Mouse (Mus musculus): ENCODE measurements around the gene Psma4. TPM values are rescaled to one million over a fixed set of nuclear protein-coding genes. Genes with fewer than 3 reads are reported as not detected.

Psma4 gene
- total and polyA plus RNA-seq, 2 experiments from 2014 or later = 188 to 231 TPM

DNA sequence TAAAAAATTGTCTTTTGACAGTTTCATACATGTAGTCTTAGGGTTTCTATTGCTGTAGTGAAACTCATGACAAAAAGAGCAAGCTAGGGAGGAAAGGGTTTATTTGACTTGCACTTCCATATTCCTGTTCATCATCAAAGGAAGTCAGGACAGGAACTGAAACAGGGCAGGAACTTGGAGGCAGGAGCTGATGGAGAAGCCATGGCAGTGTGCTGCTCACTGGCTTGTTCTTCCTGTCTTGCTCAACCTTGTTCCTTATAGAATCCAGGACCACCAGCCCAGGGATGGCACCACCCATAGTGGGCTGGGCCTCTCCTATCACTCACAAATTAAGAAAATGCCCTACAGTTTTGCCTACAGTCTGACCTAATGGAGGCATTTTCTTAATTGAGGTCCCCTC, 13.1 kb downstream of the Psma4 start:
- no peak for ATAC-seq (ENCODE audit: low FRiP score)
- Histone ChIP-seq H3K9ac (replicated peaks; ENCODE audit: low read length, poor library complexity, severe bottlenecking) (no peak overlapping the region), H3K27ac (ENCODE audit: low read depth, low read length) (no peak overlapping the region)

DNA sequence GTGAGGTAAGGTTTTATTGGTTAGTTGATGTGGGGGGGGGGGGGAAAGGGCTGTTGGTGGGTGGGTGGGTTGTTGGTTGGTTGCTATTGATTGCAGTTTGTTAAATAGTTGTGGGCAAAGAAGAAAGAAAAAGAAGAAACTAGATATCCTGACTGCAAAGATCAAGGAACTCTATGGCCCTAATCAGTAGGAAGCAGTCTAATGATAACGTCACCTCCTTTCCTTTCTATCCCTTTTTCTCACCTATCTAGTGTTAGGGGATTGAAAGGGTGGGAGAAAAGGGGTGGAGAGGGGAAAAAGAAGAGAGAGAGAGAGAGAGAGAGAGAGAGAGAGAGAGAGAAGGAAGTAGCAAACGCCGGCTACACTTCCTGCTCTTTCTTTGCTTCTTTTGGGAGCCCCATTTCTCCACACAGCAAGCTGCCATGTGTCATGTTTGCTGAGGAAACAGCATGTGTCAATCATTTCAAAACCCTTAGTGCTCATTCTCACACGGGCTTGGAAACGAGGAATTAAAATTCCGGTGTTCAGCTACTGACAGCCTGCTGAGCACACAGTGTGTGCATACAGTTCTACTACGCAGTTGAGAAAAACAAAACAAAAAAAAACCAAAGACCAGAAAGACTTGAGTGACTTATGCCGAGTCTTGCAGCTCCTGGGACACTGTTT, 19.5 kb downstream of the Psma4 start:
- no peak for ATAC-seq (ENCODE audit: low FRiP score)
- 61% methylated on average over 8 of the region's 8 CpGs for WGBS
- Histone ChIP-seq H3K9ac (replicated peaks; ENCODE audit: low read length, poor library complexity, severe bottlenecking) (no peak overlapping the region), H3K36me3 (ENCODE audit: insufficient read depth, low read length) (no peaks in the 10 kb centered on the region), H3K4me1 (ENCODE audit: insufficient read depth, low read length) (no peaks in the 10 kb centered on the region), H3K4me2 (ENCODE audit: low read depth, low read length, poor library complexity, severe bottlenecking) (no peak overlapping the region), H3K27me3 (ENCODE audit: insufficient read depth, low read length) (0 out of 2 replicates have a peak, but pooled peaks cover 2% of the 10 kb centered on the region), H3K9me3 (ENCODE audit: low read length) (no peaks in the 10 kb centered on the region), H3K4me3 (ENCODE audit: low read depth, low read length) (no peak overlapping the region), H3K27ac (ENCODE audit: low read depth, low read length) (no peak overlapping the region)
- no peak for TF ChIP-seq CTCF (IDR thresholded peaks at IDR 0.05)
- no peak for DNase-seq (ENCODE audit: low spot score)

More for the DNA sequence above, 13.1 kb downstream of the Psma4 start:
- Histone ChIP-seq H3K27me3 (ENCODE audit: insufficient read depth, low read length) (no peaks in the 10 kb centered on the region), H3K4me1 (ENCODE audit: insufficient read depth, low read length) (no peaks in the 10 kb centered on the region), H3K36me3 (ENCODE audit: insufficient read depth, low read length) (peaks cover 15% of the 10 kb centered on the region), H3K4me2 (ENCODE audit: low read depth, low read length, poor library complexity, severe bottlenecking) (no peak overlapping the region), H3K9me3 (ENCODE audit: low read length) (no peaks in the 10 kb centered on the region), H3K4me3 (ENCODE audit: low read depth, low read length) (no peak overlapping the region)
- no peak for TF ChIP-seq CTCF (IDR thresholded peaks at IDR 0.05)
- no peak for DNase-seq (ENCODE audit: low spot score)

DNA sequence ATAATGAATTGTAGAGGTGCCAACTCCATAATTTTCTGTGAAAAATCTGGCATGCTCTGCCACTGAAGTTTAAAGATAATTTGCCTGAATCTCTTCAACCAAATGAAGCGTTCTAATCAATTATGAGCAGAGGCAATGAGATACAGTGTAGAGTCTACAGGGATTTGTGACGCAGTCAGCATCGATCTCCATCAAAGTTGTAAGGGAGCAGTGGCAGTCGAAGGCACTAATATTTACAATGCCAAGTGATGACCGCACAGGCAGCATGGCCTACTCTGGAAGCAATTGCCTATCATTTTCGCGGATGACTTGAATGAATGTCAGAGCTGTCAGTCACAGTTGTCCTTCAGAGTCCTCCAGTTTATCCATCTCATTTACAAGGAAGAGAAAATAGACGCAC, 30.1 kb downstream of the Psma4 start, which contains the start of gene Chrna5:
Gene Chrna5, plus strand, starts transcription at position 207 of the 400 bp plus-strand sequence.
- Histone ChIP-seq H3K9ac (replicated peaks; ENCODE audit: low read length, poor library complexity, severe bottlenecking) (peak within 1 kb of the TSS; percentile 57), H3K4me3 (ENCODE audit: low read depth, low read length) (peak within 1 kb of the TSS; percentile 59), H3K27ac (ENCODE audit: low read depth, low read length) (no peak within 1 kb of the TSS), H3K4me2 (ENCODE audit: low read depth, low read length, poor library complexity, severe bottlenecking) (peak within 1 kb of the TSS; percentile 91), H3K27me3 (ENCODE audit: insufficient read depth, low read length) (peaks cover 9% of the 10 kb centered on the region), H3K4me1 (ENCODE audit: insufficient read depth, low read length) (peaks cover 6% of the 10 kb centered on the region; the same call in 1 of the 2 replicates), H3K9me3 (ENCODE audit: low read length) (no peaks in the 10 kb centered on the region), H3K36me3 (ENCODE audit: insufficient read depth, low read length) (no peaks in the 10 kb centered on the region)
- ATAC-seq (ENCODE audit: low FRiP score) (no peak), DNase-seq (ENCODE audit: low spot score) (peak; percentile 41)
- WGBS = 23% methylated on average over 8 of the region's 8 CpGs
- no peak for TF ChIP-seq CTCF (IDR thresholded peaks at IDR 0.05)

DNA sequence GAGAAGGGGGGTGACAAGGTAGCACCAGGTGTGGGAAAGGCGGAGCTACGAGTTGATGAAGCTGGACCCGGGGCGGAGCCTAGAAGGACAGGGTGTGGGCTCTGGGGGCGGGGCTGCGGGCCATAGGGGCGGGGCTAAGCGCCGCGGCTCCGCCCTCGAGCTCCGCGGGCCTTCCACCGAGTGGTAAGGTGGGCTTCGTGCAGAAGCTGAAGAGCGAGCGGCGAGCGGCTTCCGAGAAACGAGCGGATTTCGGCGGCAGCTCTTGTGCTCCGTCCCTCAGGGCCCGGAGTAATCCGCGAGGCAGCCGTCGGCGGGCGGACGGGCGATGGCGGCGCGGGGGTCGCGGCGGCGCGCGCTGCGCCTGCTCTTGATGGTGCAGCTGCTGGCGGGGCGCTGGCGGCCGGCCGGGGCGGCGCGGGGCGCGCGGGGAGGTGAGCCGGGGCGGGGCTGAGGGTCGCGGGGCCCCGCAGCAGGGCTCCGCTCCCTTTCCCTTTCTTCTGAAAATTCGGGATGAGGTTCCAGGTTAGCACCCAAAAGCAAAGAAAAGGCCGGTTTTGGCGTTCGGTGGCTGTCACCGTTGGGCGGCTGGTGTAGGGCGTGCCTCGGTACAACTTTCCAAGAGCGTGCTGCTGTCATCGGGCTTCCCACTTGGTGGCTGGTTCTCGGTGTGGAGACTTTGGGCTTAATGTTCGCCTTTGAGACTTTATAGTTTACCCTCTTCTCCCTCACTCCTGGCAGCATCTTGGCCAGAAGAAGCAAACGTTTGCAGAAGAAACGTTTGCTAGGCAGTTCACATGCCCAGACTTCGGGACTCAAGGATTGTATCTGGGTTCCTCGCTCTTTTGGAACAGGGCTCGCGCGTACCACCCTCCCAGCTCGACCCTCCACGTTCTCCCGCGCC, 31.0 kb downstream of the Psma4 start:
- TF ChIP-seq CTCF (IDR thresholded peaks at IDR 0.05) = no peak
- Histone ChIP-seq H3K4me2 (ENCODE audit: low read depth, low read length, poor library complexity, severe bottlenecking) (peak overlapping the region; percentile 91), H3K27ac (ENCODE audit: low read depth, low read length) (no peak overlapping the region), H3K4me1 (ENCODE audit: insufficient read depth, low read length) (peaks cover 6% of the 10 kb centered on the region; the same call in 1 of the 2 replicates), H3K9ac (replicated peaks; ENCODE audit: low read length, poor library complexity, severe bottlenecking) (peak overlapping the region; percentile 57), H3K4me3 (ENCODE audit: low read depth, low read length) (peak overlapping the region; percentile 59), H3K9me3 (ENCODE audit: low read length) (no peaks in the 10 kb centered on the region), H3K36me3 (ENCODE audit: insufficient read depth, low read length) (no peaks in the 10 kb centered on the region), H3K27me3 (ENCODE audit: insufficient read depth, low read length) (peaks cover 9% of the 10 kb centered on the region)
- WGBS = under 1% methylated on average over 80 of the region's 85 CpGs
- DNase-seq (ENCODE audit: low spot score) (peak; percentile 57), ATAC-seq (ENCODE audit: low FRiP score) (peak; percentile 76; the same call in 1 of the 2 replicates)

DNA sequence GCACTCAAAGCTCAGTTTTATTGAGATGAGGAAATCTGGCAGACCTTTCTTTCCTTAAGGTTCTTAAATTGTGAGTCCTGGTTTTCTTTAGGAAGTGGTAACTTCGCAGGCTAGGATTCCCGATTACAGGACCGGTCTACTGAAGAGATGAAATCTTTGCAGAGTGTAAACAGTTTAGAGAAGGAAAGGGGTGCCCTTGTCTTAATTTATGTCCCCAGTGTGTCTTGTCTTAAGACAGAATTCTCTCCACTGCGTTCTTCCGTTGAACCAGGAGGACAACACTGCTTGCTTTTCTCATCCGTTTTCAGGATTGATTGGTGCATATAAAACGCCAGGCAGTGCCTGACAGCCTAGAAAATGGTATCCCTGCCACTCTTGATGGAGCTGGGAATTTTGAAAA, 31.8 kb downstream of the Psma4 start:
- H3K4me1 ChIP-seq (ENCODE audit: insufficient read depth, low read length) = peaks cover 6% of the 10 kb centered on the region; the same call in 1 of the 2 replicates
- DNase-seq (ENCODE audit: low spot score) (no peak), ATAC-seq (ENCODE audit: low FRiP score) (no peak)
- H3K9me3 ChIP-seq (ENCODE audit: low read length) = no peaks in the 10 kb centered on the region
- no peak overlapping the region for H3K27ac ChIP-seq (ENCODE audit: low read depth, low read length)
- no peak for TF ChIP-seq CTCF (IDR thresholded peaks at IDR 0.05)
- H3K4me3 ChIP-seq (ENCODE audit: low read depth, low read length) = peak overlapping the region; percentile 59
- H3K4me2 ChIP-seq (ENCODE audit: low read depth, low read length, poor library complexity, severe bottlenecking) = peak overlapping the region; percentile 91
- 12% methylated on average over 7 of the region's 7 CpGs for WGBS
- H3K9ac ChIP-seq (replicated peaks; ENCODE audit: low read length, poor library complexity, severe bottlenecking) = no peak overlapping the region
- H3K27me3 ChIP-seq (ENCODE audit: insufficient read depth, low read length) = peaks cover 9% of the 10 kb centered on the region
- H3K36me3 ChIP-seq (ENCODE audit: insufficient read depth, low read length) = no peaks in the 10 kb centered on the region

DNA sequence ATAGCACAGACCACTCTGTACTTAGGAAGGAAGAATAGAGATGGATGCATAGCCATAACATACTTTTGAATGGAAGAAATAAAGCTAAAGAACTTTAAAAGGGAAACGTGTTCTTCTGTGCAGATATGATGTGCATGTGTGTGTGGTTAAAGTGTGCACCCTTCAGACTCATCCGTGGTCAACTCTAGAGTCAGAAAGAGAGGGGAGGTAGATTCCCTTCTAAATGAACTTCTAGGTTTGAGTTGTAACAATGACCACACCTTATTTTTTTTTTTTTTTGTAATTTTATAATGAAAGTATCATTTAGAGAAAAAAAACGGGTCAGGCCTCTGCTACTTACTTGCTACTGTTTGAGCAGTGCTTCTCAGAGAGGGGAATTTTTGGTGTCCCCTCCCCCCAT, 39.8 kb downstream of the Psma4 start:
- no peaks in the 10 kb centered on the region for H3K9me3 ChIP-seq (ENCODE audit: low read length)
- H3K4me1 ChIP-seq (ENCODE audit: insufficient read depth, low read length) = no peaks in the 10 kb centered on the region
- WGBS = 83% methylated on average over 3 of the region's 3 CpGs
- H3K4me2 ChIP-seq (ENCODE audit: low read depth, low read length, poor library complexity, severe bottlenecking) = no peak overlapping the region
- H3K36me3 ChIP-seq (ENCODE audit: insufficient read depth, low read length) = no peaks in the 10 kb centered on the region
- TF ChIP-seq CTCF (IDR thresholded peaks at IDR 0.05) = no peak
- H3K27me3 ChIP-seq (ENCODE audit: insufficient read depth, low read length) = no peaks in the 10 kb centered on the region
- DNase-seq (ENCODE audit: low spot score) = no peak
- H3K4me3 ChIP-seq (ENCODE audit: low read depth, low read length) = no peak overlapping the region
- H3K9ac ChIP-seq (replicated peaks; ENCODE audit: low read length, poor library complexity, severe bottlenecking) = no peak overlapping the region
- no peak overlapping the region for H3K27ac ChIP-seq (ENCODE audit: low read depth, low read length)
- ATAC-seq (ENCODE audit: low FRiP score) = no peak
